Comparison of ENCODE assay signal across 8 mouse cellular contexts in genomic region chr19:42163764-42164163, GRCm38 (mm10). TPM values are rescaled to one million over a fixed set of nuclear protein-coding genes. Genes with fewer than 3 reads are reported as not detected.
DNase-seq lines count a peak whose midpoint lies in the region; ATAC-seq and TF ChIP-seq lines count a peak whose summit lies in the region.

TSS of gene Zfyve27 (plus strand) at chr19:42163951.

- no peak for ATAC-seq in neural tube, embryonic 11.5 days (ENCODE audit: insufficient read depth, low FRiP score, low TSS enrichment)
- no peak for ATAC-seq in embryonic facial prominence, embryonic 13.5 days (ENCODE audit: insufficient number of reproducible peaks, insufficient read depth, low FRiP score, low TSS enrichment, low read depth)
- no peak for ATAC-seq in heart, postnatal 0 days (ENCODE audit: insufficient read depth, low read depth)
- no peak for ATAC-seq in stomach, postnatal 0 days (ENCODE audit: low FRiP score, low TSS enrichment)

- no peak within 1 kb of the TSS for H3K4me3 ChIP-seq in neural tube, embryonic 11.5 days (ENCODE audit: low read depth, low read length)
- no peak within 1 kb of the TSS for H3K4me3 ChIP-seq in embryonic facial prominence, embryonic 13.5 days
- no peak within 1 kb of the TSS for H3K4me3 ChIP-seq in heart, postnatal 0 days (ENCODE audit: low read depth, low read length)
- no peak within 1 kb of the TSS for H3K4me3 ChIP-seq in stomach, postnatal 0 days (ENCODE audit: low read depth, low read length)

- TF ChIP-seq EP300 in heart, postnatal 0 days (IDR thresholded peaks at IDR 0.05; ENCODE audit: low read depth) = no peak
- TF ChIP-seq EP300 in stomach, postnatal 0 days (optimal IDR thresholded peaks at IDR 0.05) = no peak

- no peaks in the 10 kb centered on the region for H3K27me3 ChIP-seq in neural tube, embryonic 11.5 days (ENCODE audit: control insufficient read depth, insufficient read depth, low read length)
- H3K27me3 ChIP-seq in embryonic facial prominence, embryonic 13.5 days = peaks cover 14% of the 10 kb centered on the region
- peaks cover 14% of the 10 kb centered on the region; the same call in 1 of the 2 replicates for H3K27me3 ChIP-seq in heart, postnatal 0 days (ENCODE audit: control insufficient read depth, insufficient read depth, low read length)
- no peaks in the 10 kb centered on the region for H3K27me3 ChIP-seq in stomach, postnatal 0 days (ENCODE audit: control insufficient read depth, insufficient read depth, low read length)

- WGBS in neural tube, embryonic 11.5 days = 69% methylated on average over 5 of the region's 5 CpGs
- WGBS in embryonic facial prominence, embryonic 13.5 days = 75% methylated on average over 5 of the region's 5 CpGs
- 59% methylated on average over 5 of the region's 5 CpGs for WGBS in heart, postnatal 0 days
- WGBS in stomach, postnatal 0 days = 39% methylated on average over 5 of the region's 5 CpGs

- no peaks in the 10 kb centered on the region for H3K36me3 ChIP-seq in neural tube, embryonic 11.5 days (ENCODE audit: control insufficient read depth, insufficient read depth, low read length)
- no peaks in the 10 kb centered on the region for H3K36me3 ChIP-seq in embryonic facial prominence, embryonic 13.5 days
- no peaks in the 10 kb centered on the region for H3K36me3 ChIP-seq in heart, postnatal 0 days (replicated peaks; ENCODE audit: control insufficient read depth, insufficient read depth, low read length)
- no peaks in the 10 kb centered on the region for H3K36me3 ChIP-seq in stomach, postnatal 0 days (ENCODE audit: control insufficient read depth, insufficient read depth, low read length)

- no peaks in the 10 kb centered on the region for H3K4me1 ChIP-seq in neural tube, embryonic 11.5 days (ENCODE audit: control insufficient read depth, insufficient read depth, low read length)
- H3K4me1 ChIP-seq in embryonic facial prominence, embryonic 13.5 days = peaks cover 4% of the 10 kb centered on the region; the same call in 1 of the 2 replicates
- no peaks in the 10 kb centered on the region for H3K4me1 ChIP-seq in heart, postnatal 0 days (ENCODE audit: control insufficient read depth, insufficient read depth)
- no peaks in the 10 kb centered on the region; the same call in 1 of the 2 replicates for H3K4me1 ChIP-seq in stomach, postnatal 0 days (replicated peaks; ENCODE audit: control insufficient read depth, insufficient read depth)

- H3K4me2 ChIP-seq in neural tube, embryonic 11.5 days (ENCODE audit: low read depth) = no peak within 1 kb of the TSS
- H3K4me2 ChIP-seq in embryonic facial prominence, embryonic 13.5 days = no peak within 1 kb of the TSS
- no peak within 1 kb of the TSS for H3K4me2 ChIP-seq in heart, postnatal 0 days (ENCODE audit: low read depth, low read length)
- no peak within 1 kb of the TSS for H3K4me2 ChIP-seq in stomach, postnatal 0 days (replicated peaks; ENCODE audit: low read depth)

- no peak within 1 kb of the TSS for H3K9ac ChIP-seq in neural tube, embryonic 11.5 days (ENCODE audit: low read length)
- H3K9ac ChIP-seq in embryonic facial prominence, embryonic 13.5 days = no peak within 1 kb of the TSS
- no peak within 1 kb of the TSS for H3K9ac ChIP-seq in heart, postnatal 0 days (replicated peaks; ENCODE audit: low read depth, low read length)
- no peak within 1 kb of the TSS for H3K9ac ChIP-seq in stomach, postnatal 0 days (ENCODE audit: low read length)

- TF ChIP-seq CTCF in heart, postnatal 0 days (IDR thresholded peaks at IDR 0.05; ENCODE audit: low read depth) = no peak
- no peak for TF ChIP-seq CTCF in stomach, postnatal 0 days (IDR thresholded peaks at IDR 0.05; ENCODE audit: low read depth)

- no peak within 1 kb of the TSS for H3K27ac ChIP-seq in neural tube, embryonic 11.5 days (ENCODE audit: low read depth, low read length)
- no peak within 1 kb of the TSS for H3K27ac ChIP-seq in embryonic facial prominence, embryonic 13.5 days
- no peak within 1 kb of the TSS for H3K27ac ChIP-seq in heart, postnatal 0 days (ENCODE audit: low read depth)
- H3K27ac ChIP-seq in stomach, postnatal 0 days (replicated peaks) = no peak within 1 kb of the TSS

- no peak for DNase-seq in neural tube, embryonic 11.5 days (ENCODE audit: low spot score)
- no peak for DNase-seq in neural tube, embryonic 10.5 days (ENCODE audit: extremely low spot score, low spot score)
- no peak for DNase-seq in heart, postnatal 0 days (ENCODE audit: low spot score)
- no peak for DNase-seq in left cerebral cortex, postnatal 4 days
- no peak for DNase-seq in stomach, postnatal 0 days (ENCODE audit: low spot score)
- no peak for DNase-seq in right cerebral cortex, postnatal 10 days (ENCODE audit: low spot score in 2 of 2)
- no peak for DNase-seq in spleen, postnatal 14 days (ENCODE audit: low spot score in 2 of 2)

- intact Hi-C loops in left cerebral cortex, postnatal 4 days (cut with DNase I) = no loop called here

- no peaks in the 10 kb centered on the region for H3K9me3 ChIP-seq in neural tube, embryonic 11.5 days (ENCODE audit: control insufficient read depth, low read length)
- no peaks in the 10 kb centered on the region for H3K9me3 ChIP-seq in embryonic facial prominence, embryonic 13.5 days
- no peaks in the 10 kb centered on the region for H3K9me3 ChIP-seq in heart, postnatal 0 days (replicated peaks; ENCODE audit: control insufficient read depth, low read length)
- H3K9me3 ChIP-seq in stomach, postnatal 0 days (ENCODE audit: control insufficient read depth, low read length) = no peaks in the 10 kb centered on the region

RNA-seq across cellular contexts. Expression of gene Zfyve27, which starts in this region (rescaled TPM):
- polyA plus RNA-seq in neural tube, embryonic 11.5 days (2014; fragmentation: Nextera tagmentation; extraction: Ambion mirVana) = 21.1 and 23.7 TPM in 2 replicates
- 25.7 and 27.6 TPM in 2 replicates for polyA plus RNA-seq in embryonic facial prominence, embryonic 13.5 days (2015; fragmentation: Nextera tagmentation; extraction: Ambion mirVana)
- total RNA-seq in heart, postnatal 0 days (2014; rRNA removed; ENCODE audit: low replicate concordance) = 20.4 and 27.2 TPM in 2 replicates
- polyA plus RNA-seq in heart, postnatal 0 days (2015; fragmentation: Nextera tagmentation; extraction: Ambion mirVana) = 16.2 and 18.3 TPM in 2 replicates
- total RNA-seq in left cerebral cortex, postnatal 4 days (2021) = 10 to 100 TPM; 94.5 to 96.4 TPM
- 14.1 and 15.3 TPM in 2 replicates for polyA plus RNA-seq in stomach, postnatal 0 days (2015; fragmentation: Nextera tagmentation; extraction: Ambion mirVana)
